Mouse (Mus musculus): Measurements from ENCODE around the gene Col8a1.

GRCm38 (mm10) chr16:57747357-57748056, 7.0 kb downstream of the Col8a1 start:
- TF ChIP-seq CTCF (IDR thresholded peaks at IDR 0.05; ENCODE audit: insufficient read depth, low read depth, low read length) (no peak), POLR2A (IDR thresholded peaks at IDR 0.05; ENCODE audit: insufficient read depth, low read depth, low read length) (no peak)

All from olfactory bulb, adult 2 months (tissue).